Mouse (Mus musculus) G1E (cell line): ENCODE measurements around the gene Nt5c. TPM values are rescaled to one million over a fixed set of nuclear protein-coding genes. Genes with fewer than 3 reads are reported as not detected.

Experiments used
- ATAC-seq: 2 replicates; pipeline ENCODE4 v1.8.0; 2016; ENCODE audit warnings: mild to moderate bottlenecking; ENCODE audit not compliant: insufficient number of reproducible peaks, poor library complexity, low FRiP score, severe bottlenecking; ENCODE audit errors: extremely low read depth
- DNase-seq: peaks from one replicate; pipeline ENCODE4 v3.0.0; 2012; ENCODE audit warnings: low spot score
- H3K27me3 ChIP-seq: 2 replicates; pipeline ENCODE4 v1.6.1; 2012; ENCODE audit warnings: mild to moderate bottlenecking, low read length, inconsistent platforms; ENCODE audit not compliant: insufficient read depth
- H3K36me3 ChIP-seq: replicated peaks from 2 replicates; pipeline ENCODE3; 2012; ENCODE audit warnings: mild to moderate bottlenecking, inconsistent platforms
- H3K4me1 ChIP-seq: 2 replicates; pipeline ENCODE4 v1.6.1; 2012; ENCODE audit warnings: low read depth, low read length, inconsistent platforms, mixed read lengths; ENCODE audit not compliant: insufficient read depth
- H3K4me3 ChIP-seq: 2 replicates; pipeline ENCODE4 v1.5.1; 2012; ENCODE audit warnings: low read depth, mild to moderate bottlenecking, inconsistent platforms, low read length, moderate library complexity, mixed read lengths
- H3K9me3 ChIP-seq: replicated peaks from 2 replicates; pipeline ENCODE4 v1.6.1; 2012; ENCODE audit warnings: inconsistent platforms
- CTCF ChIP-seq: IDR thresholded peaks from 2 replicates; pipeline ENCODE4 v1.5.1; 2012; ENCODE audit warnings: low read depth, low read length, inconsistent platforms, mixed read lengths
- GATA1 ChIP-seq: IDR thresholded peaks from 2 replicates; pipeline ENCODE4 v1.6.1; 2012; ENCODE audit warnings: borderline replicate concordance, low read length, inconsistent platforms, mixed read lengths
- GATA2 ChIP-seq: IDR thresholded peaks from 2 replicates; pipeline ENCODE4 v1.6.1; 2012; ENCODE audit warnings: low read depth, low read length, inconsistent platforms, borderline replicate concordance
- POLR2AphosphoS5 ChIP-seq: IDR thresholded peaks from 2 replicates; pipeline ENCODE4 v1.6.1; 2012; ENCODE audit warnings: low read depth, low read length, inconsistent platforms; ENCODE audit not compliant: insufficient replicate concordance
- TAL1 ChIP-seq: conservative IDR thresholded peaks from 2 replicates; pipeline ENCODE4 v1.6.1; 2012; ENCODE audit warnings: low read depth, low read length, inconsistent platforms, mixed read lengths
- polyA plus RNA-seq: library from polyadenylated mRNA; stranded (reverse); fragments of >175 nt; gene quantifications from 2 replicates; pipeline ENCODE4 v1.2.3, GENCODE M21; 2012
- total RNA-seq, 2 experiments: library from RNA; stranded (forward) in 1 of 2; stranded (reverse) in 1 of 2; fragments of 200-1000 nt in 1 of 2; fragments of >200 nt in 1 of 2; fragmentation: Nextera tagmentation in 1 of 2; gene quantifications; 2 replicates each; pipeline ENCODE4 v1.2.3; 2014 to 2017

Gene Nt5c
- total and polyA plus RNA-seq, 3 experiments, result 43.7 to 161 (median 118) TPM

- DNase-seq (no peak), ATAC-seq (no peak)
- Histone ChIP-seq H3K36me3 (peaks cover 45% of the 10 kb centered on the region), H3K4me1 (peaks cover 47% of the 10 kb centered on the region), H3K27me3 (no peaks in the 10 kb centered on the region), H3K4me3 (peak overlapping the region; percentile 85; the same call in 1 of the 2 replicates), H3K9me3 (no peaks in the 10 kb centered on the region)
- TF ChIP-seq TAL1 (no peak), GATA2 (no peak), CTCF (no peak), GATA1 (no peak), POLR2AphosphoS5 (no peak)
Observed at GRCm38 (mm10) chr11:115492387-115492786, 725 bp upstream of the Nt5c start.

- peak overlapping the region; percentile 85 for H3K4me3 ChIP-seq
- H3K27me3 ChIP-seq, result no peaks in the 10 kb centered on the region
- TF ChIP-seq GATA1, result no peak
- TF ChIP-seq POLR2AphosphoS5, result no peak
- TF ChIP-seq GATA2, result no peak
- TF ChIP-seq TAL1, result no peak
- TF ChIP-seq CTCF, result 0 out of 2 replicates have a peak, but pooled peaks have one; percentile 27
- peaks cover 46% of the 10 kb centered on the region for H3K36me3 ChIP-seq
- H3K4me1 ChIP-seq, result peaks cover 50% of the 10 kb centered on the region
- no peak for DNase-seq
- no peak for ATAC-seq
- H3K9me3 ChIP-seq, result no peaks in the 10 kb centered on the region
Observed at GRCm38 (mm10) chr11:115490441-115491355, 964 bp downstream of the Nt5c start.

GRCm38 (mm10) chr11:115488551-115489104 is 3.0 kb downstream of the Nt5c start:
- H3K9me3 ChIP-seq, result no peaks in the 10 kb centered on the region
- H3K27me3 ChIP-seq, result no peaks in the 10 kb centered on the region
- peaks cover 60% of the 10 kb centered on the region for H3K36me3 ChIP-seq
- H3K4me3 ChIP-seq, result peak overlapping the region; percentile 10; the same call in 1 of the 2 replicates
- no peak for ATAC-seq
- TF ChIP-seq POLR2AphosphoS5 (no peak), GATA2 (no peak)
- no peak for DNase-seq
- peaks cover 50% of the 10 kb centered on the region for H3K4me1 ChIP-seq

GRCm38 (mm10) chr11:115485155-115485554 is 6.5 kb downstream of the Nt5c start:
- Histone ChIP-seq H3K36me3 (peaks cover 78% of the 10 kb centered on the region), H3K9me3 (no peaks in the 10 kb centered on the region), H3K4me1 (peaks cover 30% of the 10 kb centered on the region), H3K4me3 (no peak overlapping the region), H3K27me3 (no peaks in the 10 kb centered on the region)
- TF ChIP-seq GATA2 (no peak), POLR2AphosphoS5 (no peak), TAL1 (no peak), CTCF (no peak), GATA1 (no peak)
- DNase-seq (no peak), ATAC-seq (no peak)

DNA sequence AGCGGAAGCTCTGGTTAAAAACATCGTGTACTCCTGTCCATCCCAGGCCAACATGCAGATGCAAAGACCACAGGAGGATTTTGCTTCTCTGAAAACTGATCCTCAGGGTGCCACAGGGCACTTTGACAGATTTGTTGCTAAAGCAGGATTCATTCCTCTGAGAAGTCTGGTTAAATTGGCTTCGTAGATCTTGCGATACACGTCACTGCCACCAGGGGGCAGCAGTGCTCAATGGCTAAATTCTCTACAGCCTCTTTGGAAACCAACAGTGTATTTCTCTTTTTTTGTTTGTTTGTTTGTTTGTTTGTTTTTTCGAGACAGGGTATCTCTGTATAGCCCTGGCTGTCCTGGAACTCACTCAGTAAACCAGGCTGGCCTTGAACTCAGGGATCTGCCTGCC is 7.9 kb downstream of the Nt5c start:
- peak; percentile 55 for DNase-seq
- Histone ChIP-seq H3K4me3 (no peak overlapping the region), H3K36me3 (peaks cover 78% of the 10 kb centered on the region), H3K27me3 (no peaks in the 10 kb centered on the region), H3K4me1 (peaks cover 16% of the 10 kb centered on the region), H3K9me3 (no peaks in the 10 kb centered on the region)
- TF ChIP-seq CTCF (peak; percentile 94), GATA2 (no peak), TAL1 (no peak)
- ATAC-seq, result no peak

- ATAC-seq (no peak), DNase-seq (no peak)
- H3K27me3 ChIP-seq, result no peaks in the 10 kb centered on the region
- TF ChIP-seq GATA1 (no peak), GATA2 (no peak), TAL1 (no peak), POLR2AphosphoS5 (no peak), CTCF (no peak)
- H3K4me3 ChIP-seq, result no peak overlapping the region
- peaks cover 77% of the 10 kb centered on the region for H3K36me3 ChIP-seq
- peaks cover 14% of the 10 kb centered on the region for H3K4me1 ChIP-seq
- H3K9me3 ChIP-seq, result no peaks in the 10 kb centered on the region
Observed at GRCm38 (mm10) chr11:115483278-115483677, 8.4 kb downstream of the Nt5c start.
